Mouse (Mus musculus) erythroblast, embryonic 14.5 days (primary cell): ENCODE results near the gene Cym. TPM values are rescaled to one million over a fixed set of nuclear protein-coding genes. Genes with fewer than 3 reads are reported as not detected.

Experiments used
- H3K27me3 ChIP-seq: 2 replicates; pipeline ENCODE4 v1.6.1; 2012; ENCODE audit warnings: inconsistent platforms; ENCODE audit not compliant: control insufficient read depth
- H3K36me3 ChIP-seq: 2 replicates; pipeline ENCODE4 v1.6.1; 2012; ENCODE audit warnings: mild to moderate bottlenecking, inconsistent platforms; ENCODE audit not compliant: control insufficient read depth
- H3K4me1 ChIP-seq: 2 replicates; pipeline ENCODE4 v1.6.1; 2012; ENCODE audit warnings: inconsistent platforms; ENCODE audit not compliant: control insufficient read depth
- H3K4me3 ChIP-seq: replicated peaks from 2 replicates; pipeline ENCODE3; 2012; ENCODE audit warnings: moderate library complexity, mild to moderate bottlenecking, inconsistent platforms
- H3K9me3 ChIP-seq: 2 replicates; pipeline ENCODE4 v1.6.1; 2012; ENCODE audit warnings: low read length, inconsistent platforms, mixed read lengths; ENCODE audit not compliant: control insufficient read depth
- GATA1 ChIP-seq: IDR thresholded peaks from 2 replicates; pipeline ENCODE4 v1.6.1; 2012; ENCODE audit warnings: low read length, inconsistent platforms, mixed read lengths
- TAL1 ChIP-seq: IDR thresholded peaks from 3 replicates; pipeline ENCODE4 v1.6.1; 2012; ENCODE audit warnings: low read length, inconsistent platforms, mixed read lengths
- polyA plus RNA-seq: library from polyadenylated mRNA; stranded (reverse); fragments of >175 nt; gene quantifications from 2 replicates; pipeline ENCODE4 v1.2.3, GENCODE M21; 2012

Gene Cym
- polyA plus RNA-seq, 1 experiment: not detected

DNA sequence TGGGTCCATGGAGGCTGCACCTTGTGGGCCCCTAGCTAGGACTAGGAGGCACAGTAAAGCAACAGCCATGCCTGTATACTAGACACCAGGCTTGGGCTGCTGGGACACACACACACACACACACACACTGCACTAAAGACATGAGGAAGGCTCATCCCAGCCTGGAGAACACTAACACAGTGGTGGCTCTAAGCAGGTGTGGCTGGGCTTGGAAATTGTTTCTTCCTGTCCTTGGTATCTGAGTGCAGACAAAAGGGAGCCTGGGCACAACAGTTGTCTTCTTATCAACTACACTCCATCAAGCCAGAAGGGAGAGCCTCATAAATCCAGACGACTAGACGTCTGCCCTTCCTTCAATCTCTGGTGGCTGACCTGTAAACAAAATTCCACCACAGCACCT is 28.8 kb upstream of the Cym start:
- peaks cover 2% of the 10 kb centered on the region; the same call in 1 of the 2 replicates for H3K27me3 ChIP-seq
- no peaks in the 10 kb centered on the region for H3K9me3 ChIP-seq
- no peaks in the 10 kb centered on the region for H3K36me3 ChIP-seq
- H3K4me1 ChIP-seq: no peaks in the 10 kb centered on the region
- TF ChIP-seq TAL1 (no peak), GATA1 (no peak)
- H3K4me3 ChIP-seq: no peak overlapping the region

DNA sequence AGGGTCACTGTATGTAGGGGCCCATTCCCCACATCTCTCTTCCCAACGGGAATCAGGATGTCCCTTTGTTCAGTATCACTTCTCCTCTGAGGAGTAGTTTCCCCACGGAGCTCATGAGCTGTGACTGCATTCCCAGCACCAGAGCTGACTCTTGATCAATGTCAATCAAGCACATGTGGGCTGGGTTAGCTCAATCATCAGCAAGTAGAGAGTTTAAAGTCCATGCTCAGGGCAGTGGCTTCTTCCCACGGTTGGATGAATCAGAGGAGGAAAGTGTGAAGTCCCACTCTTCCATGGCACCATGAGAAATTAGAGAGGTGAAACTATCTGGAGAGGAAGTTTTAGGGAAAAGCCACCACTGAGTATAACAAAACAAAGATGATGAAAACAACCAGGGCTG is 27.5 kb upstream of the Cym start:
- Histone ChIP-seq H3K4me1 (no peaks in the 10 kb centered on the region), H3K36me3 (no peaks in the 10 kb centered on the region), H3K27me3 (peaks cover 2% of the 10 kb centered on the region; the same call in 1 of the 2 replicates), H3K4me3 (no peak overlapping the region), H3K9me3 (no peaks in the 10 kb centered on the region)
- TF ChIP-seq TAL1: no peak
- TF ChIP-seq GATA1: no peak

DNA sequence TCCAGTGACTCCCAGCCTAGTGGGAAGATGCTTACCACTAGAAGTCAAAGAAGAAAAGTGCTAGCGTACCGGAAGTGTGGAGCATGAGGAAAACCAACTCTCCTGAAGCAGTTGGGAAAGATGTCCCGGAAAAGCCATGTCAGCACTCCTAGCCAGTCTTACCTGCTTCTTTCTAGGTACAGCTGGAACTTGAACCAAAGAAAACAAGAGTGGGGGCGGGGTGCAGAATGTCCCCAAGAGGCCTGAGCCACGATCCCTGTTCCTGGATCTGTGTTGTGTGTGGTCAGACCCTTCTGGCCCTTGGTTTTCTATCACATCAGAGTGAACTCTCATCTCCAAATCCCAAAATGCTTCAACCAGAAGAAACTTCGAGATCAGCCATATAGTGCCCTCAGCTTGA is 25.3 kb upstream of the Cym start:
- Histone ChIP-seq H3K27me3 (no peaks in the 10 kb centered on the region; the same call in 1 of the 2 replicates), H3K9me3 (no peaks in the 10 kb centered on the region), H3K4me3 (no peak overlapping the region), H3K36me3 (no peaks in the 10 kb centered on the region), H3K4me1 (no peaks in the 10 kb centered on the region)
- TF ChIP-seq GATA1 (no peak), TAL1 (no peak)

DNA sequence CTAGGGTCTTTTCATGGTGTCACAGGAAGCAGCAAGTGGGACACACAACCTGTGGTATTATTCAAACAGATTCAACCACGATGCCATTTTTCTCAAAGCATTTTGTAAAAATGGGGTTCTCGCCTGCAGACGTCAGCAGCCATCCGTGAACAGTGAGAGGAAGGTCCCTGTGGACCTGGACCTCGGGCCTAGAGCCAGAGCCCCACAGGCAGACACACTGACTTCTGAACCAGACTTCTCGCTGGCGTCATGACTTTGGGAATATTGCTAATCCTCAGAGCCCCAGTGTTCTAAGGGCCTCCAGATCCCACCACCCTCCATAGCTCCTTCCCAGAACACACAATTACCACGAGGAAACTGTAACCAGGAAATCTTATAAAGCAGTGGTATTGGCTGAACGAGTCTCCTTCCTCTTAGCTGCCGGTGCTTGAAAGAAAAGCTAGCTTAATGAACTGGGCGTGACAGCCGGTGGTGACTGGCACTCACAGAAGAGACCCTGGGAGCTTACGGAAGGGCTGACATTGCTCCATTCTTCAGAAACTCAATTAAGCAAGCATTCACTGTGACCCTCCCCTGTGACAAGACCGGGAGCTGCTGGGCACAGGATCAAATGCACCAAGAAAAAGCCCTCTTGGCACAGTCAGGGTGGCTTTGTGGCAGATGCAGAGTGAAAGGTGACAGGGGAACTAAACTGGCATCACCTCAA is 20.0 kb upstream of the Cym start:
- no peak for TF ChIP-seq GATA1
- TF ChIP-seq TAL1: no peak
- H3K4me1 ChIP-seq: no peaks in the 10 kb centered on the region
- H3K27me3 ChIP-seq: no peaks in the 10 kb centered on the region
- H3K4me3 ChIP-seq: no peak overlapping the region
- no peaks in the 10 kb centered on the region for H3K36me3 ChIP-seq
- H3K9me3 ChIP-seq: no peaks in the 10 kb centered on the region

DNA sequence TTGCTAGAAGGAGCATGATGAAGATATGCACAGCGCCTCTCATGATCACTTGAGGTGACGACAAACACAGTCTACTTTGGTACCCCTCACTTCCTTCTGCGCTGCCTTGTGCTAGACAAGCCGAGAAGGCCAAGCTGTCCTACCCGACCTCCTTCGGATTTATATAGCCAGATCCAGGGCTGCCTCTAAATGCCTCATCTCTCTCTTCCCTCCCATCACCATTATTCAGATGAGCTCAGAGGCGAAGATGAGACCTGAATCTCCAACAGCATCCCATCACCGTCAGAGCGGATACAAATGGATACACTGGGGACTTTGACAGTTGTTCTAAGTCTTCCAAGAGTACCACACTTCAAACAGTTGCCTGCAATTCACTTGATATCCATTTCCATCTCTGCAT is 18.1 kb upstream of the Cym start, which contains the start of gene Prok1:
Gene Prok1 (minus strand): TSS at position 101 of the 400 bp plus-strand sequence.
- no peak within 1 kb of the TSS for H3K4me3 ChIP-seq
- H3K9me3 ChIP-seq: no peaks in the 10 kb centered on the region
- H3K4me1 ChIP-seq: no peaks in the 10 kb centered on the region
- no peaks in the 10 kb centered on the region for H3K36me3 ChIP-seq
- no peaks in the 10 kb centered on the region for H3K27me3 ChIP-seq
- TF ChIP-seq TAL1 (no peak), GATA1 (no peak)

DNA sequence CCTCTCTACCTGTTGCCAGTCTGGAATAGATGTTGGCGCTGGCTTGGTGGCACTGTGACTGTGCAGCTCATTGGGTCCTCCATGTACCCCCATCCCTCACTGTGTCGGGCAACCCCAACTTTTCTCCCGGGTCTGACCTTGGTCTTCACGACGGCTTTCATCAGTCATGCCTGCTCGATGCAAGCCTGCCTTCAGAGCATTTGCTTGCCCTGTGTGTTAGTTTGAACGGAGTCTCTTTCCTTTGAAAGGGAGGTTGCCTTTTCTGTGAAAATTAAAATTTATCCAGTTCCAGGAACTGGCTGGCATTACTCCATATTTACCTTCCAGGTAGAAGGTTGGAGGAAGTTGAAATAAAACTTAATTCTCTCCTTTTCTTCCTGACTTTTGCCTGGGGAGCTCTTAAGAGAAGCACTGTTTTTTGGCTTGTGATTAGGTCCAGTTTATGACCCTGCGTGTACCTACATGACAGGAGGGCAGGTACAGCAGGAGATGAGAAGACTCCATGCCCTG is 17.0 kb upstream of the Cym start:
- H3K27me3 ChIP-seq: no peaks in the 10 kb centered on the region
- H3K4me3 ChIP-seq: no peak overlapping the region
- H3K4me1 ChIP-seq: no peaks in the 10 kb centered on the region
- no peaks in the 10 kb centered on the region for H3K9me3 ChIP-seq
- no peak for TF ChIP-seq GATA1
- TF ChIP-seq TAL1: no peak
- no peaks in the 10 kb centered on the region for H3K36me3 ChIP-seq

DNA sequence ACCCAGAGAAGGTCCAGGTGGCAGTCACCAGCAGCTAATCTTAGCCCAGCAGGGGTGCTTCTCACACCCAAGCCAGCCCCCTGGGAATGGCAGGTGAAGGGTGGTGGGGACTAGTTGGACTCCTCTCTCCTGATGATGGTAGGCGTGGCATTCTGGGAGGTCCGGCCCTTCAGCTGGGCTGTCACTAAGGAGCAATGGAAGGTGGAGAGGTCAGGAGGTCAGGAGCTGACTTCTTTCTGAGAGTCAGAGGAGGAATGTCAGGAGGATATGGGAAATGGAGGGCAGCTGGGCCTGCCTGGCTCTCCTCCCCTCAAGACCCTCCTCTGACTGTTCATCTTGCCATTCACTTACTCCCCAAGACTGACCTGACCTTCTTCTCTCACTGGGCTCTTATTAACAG is 16.5 kb upstream of the Cym start:
- Histone ChIP-seq H3K36me3 (no peaks in the 10 kb centered on the region), H3K4me3 (no peak overlapping the region), H3K4me1 (no peaks in the 10 kb centered on the region), H3K27me3 (no peaks in the 10 kb centered on the region), H3K9me3 (no peaks in the 10 kb centered on the region)
- TF ChIP-seq GATA1: no peak
- no peak for TF ChIP-seq TAL1

DNA sequence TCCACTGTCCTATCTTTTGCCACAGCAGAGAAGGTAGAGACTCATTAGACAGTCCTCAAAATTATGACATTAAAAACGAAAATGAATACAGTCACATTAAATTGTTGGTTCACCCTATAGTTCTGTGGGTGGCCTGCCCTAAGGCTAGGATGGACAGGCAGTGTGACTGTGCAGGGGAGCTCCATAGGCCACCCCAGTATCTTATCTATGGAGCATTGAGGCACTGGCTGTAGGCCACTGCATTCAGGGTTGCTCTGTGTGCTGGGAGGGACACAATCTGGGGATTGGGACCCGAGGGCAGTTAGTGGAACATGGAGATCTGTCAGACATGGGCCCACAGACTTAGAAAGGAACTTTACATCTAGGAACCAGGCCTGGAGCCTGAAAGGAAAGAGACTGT is 12.4 kb upstream of the Cym start:
- no peaks in the 10 kb centered on the region for H3K4me1 ChIP-seq
- H3K9me3 ChIP-seq: no peaks in the 10 kb centered on the region
- H3K27me3 ChIP-seq: no peaks in the 10 kb centered on the region
- H3K4me3 ChIP-seq: no peak overlapping the region
- TF ChIP-seq GATA1 (no peak), TAL1 (no peak)
- no peaks in the 10 kb centered on the region for H3K36me3 ChIP-seq

DNA sequence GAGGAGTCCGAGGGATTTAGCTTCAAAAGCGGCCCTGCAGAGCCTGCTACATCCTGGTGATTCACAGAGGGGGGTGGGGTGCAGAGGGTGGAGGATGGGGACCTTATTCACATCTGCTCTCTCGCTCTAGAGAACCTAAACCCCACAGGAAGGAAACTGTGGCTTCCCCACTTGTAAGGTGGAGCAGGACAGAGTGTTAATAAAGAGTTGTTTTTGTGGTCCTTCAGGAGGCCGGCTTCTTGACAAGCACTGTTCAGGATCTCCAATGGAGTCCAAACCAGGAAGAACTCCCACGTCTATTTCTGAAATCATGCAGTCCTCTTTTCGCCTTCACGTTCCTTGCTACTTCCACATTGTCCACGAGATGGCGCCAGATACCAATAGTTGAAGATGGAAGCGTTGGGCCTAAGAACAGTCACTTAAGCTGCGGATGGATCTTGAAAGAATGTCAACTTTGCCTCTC is 11.8 kb upstream of the Cym start:
- no peak overlapping the region for H3K4me3 ChIP-seq
- no peaks in the 10 kb centered on the region for H3K36me3 ChIP-seq
- H3K4me1 ChIP-seq: no peaks in the 10 kb centered on the region
- no peaks in the 10 kb centered on the region for H3K27me3 ChIP-seq
- no peak for TF ChIP-seq TAL1
- no peak for TF ChIP-seq GATA1
- H3K9me3 ChIP-seq: no peaks in the 10 kb centered on the region

DNA sequence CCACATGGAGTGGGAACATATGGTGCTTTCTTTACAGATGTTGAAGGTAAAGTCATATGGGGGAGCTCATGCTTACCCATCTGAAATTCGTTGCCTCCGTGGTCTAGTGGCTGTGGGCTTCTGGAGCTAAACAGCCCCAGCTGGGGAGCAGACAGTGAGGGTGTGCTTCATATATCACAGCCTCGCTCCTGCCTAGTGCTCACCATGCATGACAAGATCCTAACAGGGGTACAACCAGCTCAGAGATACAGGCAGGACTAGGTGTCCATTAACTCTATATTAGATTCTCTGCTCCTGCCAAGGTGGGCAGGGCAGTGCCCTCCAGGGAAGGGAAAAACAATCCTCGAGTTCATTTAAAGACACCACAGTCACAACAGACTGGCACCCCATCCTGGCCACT is 9.7 kb upstream of the Cym start:
- H3K27me3 ChIP-seq: no peaks in the 10 kb centered on the region
- no peaks in the 10 kb centered on the region for H3K36me3 ChIP-seq
- TF ChIP-seq TAL1: no peak
- no peak for TF ChIP-seq GATA1
- no peaks in the 10 kb centered on the region for H3K9me3 ChIP-seq
- H3K4me1 ChIP-seq: no peaks in the 10 kb centered on the region
- no peak overlapping the region for H3K4me3 ChIP-seq
